Mouse (Mus musculus) lung, adult 2 months (tissue): ENCODE measurements around the gene Ezh1.

ENCODE experiments used
- CTCF ChIP-seq: fragments of 200-500 bp; IDR thresholded peaks from 2 replicates; pipeline ENCODE4 v1.5.1; 2011; ENCODE audit warnings: mild to moderate bottlenecking, low read length, control low read depth; ENCODE audit not compliant: insufficient read depth
- POLR2A ChIP-seq: fragments of 200-500 bp; IDR thresholded peaks from 2 replicates; pipeline ENCODE4 v1.6.1; 2011; ENCODE audit warnings: low read depth, mild to moderate bottlenecking, control low read depth, low read length, borderline replicate concordance; ENCODE audit errors: extremely low read depth

DNA sequence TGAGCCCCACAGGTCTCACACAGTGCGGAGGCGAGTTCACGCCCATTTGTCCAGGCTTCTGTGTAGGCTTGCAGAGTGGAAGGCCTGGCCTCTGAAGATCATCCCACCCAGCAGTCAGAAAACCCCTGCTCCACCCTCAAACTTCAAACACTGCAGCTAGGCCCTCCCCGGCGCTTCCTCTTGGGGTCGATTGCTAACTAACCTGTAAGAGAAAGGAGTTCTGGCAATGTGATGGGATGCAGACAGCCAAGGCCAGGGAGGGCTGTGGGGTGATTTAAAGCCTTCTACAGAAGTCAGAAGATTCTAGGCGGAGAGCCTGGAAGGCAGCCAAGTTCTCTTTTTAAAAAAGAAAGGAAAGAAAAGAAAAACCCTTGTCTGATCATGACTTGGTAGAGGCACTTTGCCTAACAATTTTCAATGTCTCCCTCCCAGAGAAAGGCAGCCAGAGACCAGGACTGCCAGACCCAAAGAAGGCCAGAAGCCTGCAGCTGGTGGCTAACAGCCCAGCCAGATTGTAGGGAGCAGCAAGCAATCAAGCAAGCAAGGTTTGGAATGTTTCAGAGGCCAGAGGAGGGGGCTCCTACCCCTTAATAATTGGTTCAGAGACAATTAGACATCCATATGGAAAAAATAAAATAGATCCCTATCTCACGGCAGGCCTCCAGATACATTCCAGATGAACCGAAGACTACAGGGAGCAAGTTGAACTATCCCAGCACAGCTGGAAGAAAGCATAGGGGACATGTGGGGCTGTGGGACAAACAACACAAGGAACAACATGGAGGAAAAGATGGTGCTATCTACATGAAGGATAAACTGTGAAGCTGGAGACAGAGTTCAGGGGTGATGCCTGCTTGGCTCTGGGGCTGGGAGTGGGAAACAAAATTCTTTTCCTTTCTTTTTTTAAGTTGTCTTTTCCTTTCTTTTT lies 76.8 kb downstream of the Ezh1 start:
- TF ChIP-seq CTCF, result no peak
- no peak for TF ChIP-seq POLR2A
